Mouse (Mus musculus): ENCODE measurements around the gene Kif13a. TPM values are rescaled to one million over a fixed set of nuclear protein-coding genes. Genes with fewer than 3 reads are reported as not detected.

Gene Kif13a
- total RNA-seq (2023): 10 to 100 TPM; 27.4 to 31.9 TPM

GRCm38 (mm10) chr13:46929719-46930658, at the start of gene Kif13a:
TSS of gene Kif13a (minus strand) at chr13:46929867.

GRCm38 (mm10) chr13:46727837-46728268, 201.8 kb downstream of the Kif13a start, which contains the start of gene Nup153:
TSS of gene Nup153 (minus strand) at chr13:46727940.

Other genes starting within 250 kb of the Kif13a start
- gene Nup153, start 201.9 kb downstream of the Kif13a start, total RNA-seq (2023): 10 to 100 TPM; 93.8 to 98.2 TPM
- under 1 TPM in 1 of 2 experiments, not detected in 1; 0.33 TPM for gene Nhlrc1, start 85.0 kb upstream of the Kif13a start, total RNA-seq (2023)
- gene Kdm1b, start 113.6 kb upstream of the Kif13a start, total RNA-seq (2023): 1 to 10 TPM; 6.6 to 6.8 TPM
- gene Tpmt, start 114.9 kb upstream of the Kif13a start, total RNA-seq (2023): 1 to 10 TPM; 1.2 to 3.4 TPM
- 100 to 1,000 TPM; 172 to 178 TPM for gene Dek, start 176.3 kb upstream of the Kif13a start, total RNA-seq (2023)
- gene Rnf144b, start 192.8 kb upstream of the Kif13a start, total RNA-seq (2023): 10 to 100 TPM; 22.8 to 23.3 TPM

Data from neutrophil, adult 83 days (primary cell).